Mouse (Mus musculus) left cerebral cortex, postnatal 4 days (tissue): ENCODE measurements around the gene Atic. TPM values are rescaled to one million over a fixed set of nuclear protein-coding genes. Genes with fewer than 3 reads are reported as not detected.

Source experiments
- DNase-seq: peaks from one replicate; pipeline ENCODE4 v3.0.0-alpha.2; 2022
- intact Hi-C: fragments of 180-260 bp; cut with DNase I; formaldehyde crosslinking; loops from one replicate; pipeline ENCODE4 v1.15.1; 2025
- total RNA-seq, 2 experiments: library from RNA; stranded (reverse); gene quantifications; 2 replicates each; pipeline ENCODE4 v1.2.3; 2021

The Atic gene
- 10 to 100 TPM; 55.5 to 60.7 TPM for total RNA-seq

DNA sequence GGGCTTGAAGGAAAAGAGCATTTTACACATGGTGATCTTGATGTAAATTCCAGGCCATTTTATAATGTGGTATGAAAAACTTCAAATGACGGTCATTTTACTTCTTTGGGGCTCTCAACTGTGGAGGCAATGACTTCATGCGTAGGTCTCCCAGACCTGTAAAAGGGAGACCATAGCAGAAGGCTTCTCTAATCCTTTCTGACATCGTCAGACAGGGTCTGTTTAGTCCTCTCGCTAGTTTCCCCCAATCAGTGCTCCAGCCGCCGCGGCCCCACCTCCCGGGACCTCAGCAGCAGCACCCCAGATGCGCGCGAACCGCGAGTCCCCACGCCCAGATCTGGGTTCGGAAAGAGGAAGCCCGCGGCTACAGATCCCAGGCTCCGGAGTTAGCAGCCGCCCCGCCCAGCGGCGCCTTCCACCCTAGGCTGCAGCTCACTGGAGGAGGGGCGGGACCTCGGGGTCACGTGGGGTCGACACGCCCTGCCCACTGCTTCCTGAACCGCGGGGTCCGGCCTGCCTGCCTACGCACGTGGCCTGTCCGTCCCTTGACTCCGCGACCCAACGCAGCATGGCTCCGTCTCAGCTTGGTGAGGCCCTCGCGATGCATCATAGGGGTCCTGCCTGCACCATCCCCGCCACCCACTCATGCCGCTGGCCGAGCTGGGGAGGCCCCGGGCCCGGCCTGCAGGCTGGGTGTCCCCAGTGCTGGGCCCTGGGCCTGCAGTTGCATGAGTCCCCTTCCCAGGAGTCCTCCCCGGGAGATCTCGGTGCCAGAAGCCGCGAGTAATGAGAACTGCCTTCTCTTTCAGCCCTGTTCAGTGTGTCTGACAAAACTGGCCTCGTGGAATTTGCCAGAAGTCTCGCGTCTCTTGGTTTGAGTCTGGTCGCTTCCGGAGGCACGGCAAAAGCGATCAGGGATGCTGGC, at the start of gene Atic:
Atic (plus strand) TSS at position 463 of the 925 bp plus-strand sequence.
- peak; percentile 91 for DNase-seq
- intact Hi-C loops, result no loop called here

DNA sequence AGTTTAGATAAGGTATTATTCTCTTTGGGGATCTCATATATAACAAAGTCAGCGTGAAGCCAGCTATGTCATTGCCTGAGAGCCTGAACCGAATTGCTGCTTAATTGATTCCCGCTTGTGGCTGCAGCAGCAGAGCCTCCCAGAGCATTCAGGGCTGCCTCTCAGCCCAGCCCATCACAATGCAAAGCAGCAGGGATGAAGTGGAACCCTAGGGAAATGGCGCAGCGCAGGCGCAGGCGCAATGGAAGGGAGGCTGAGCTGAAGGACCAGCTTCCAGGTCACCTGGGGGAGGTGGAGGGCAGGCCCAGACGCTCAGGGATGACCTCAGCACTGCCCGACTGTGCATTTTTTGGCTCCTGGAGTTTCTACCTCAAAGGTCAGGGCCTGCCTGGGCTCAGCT, 49.7 kb upstream of the Atic start:
- DNase-seq, result peak; percentile 4
- intact Hi-C loops, result loop anchor here (5.0 to 10.0 kb wide), 2 partner anchors 242 to 1715 kb away; no protein-coding TSS in a partner anchor

DNA sequence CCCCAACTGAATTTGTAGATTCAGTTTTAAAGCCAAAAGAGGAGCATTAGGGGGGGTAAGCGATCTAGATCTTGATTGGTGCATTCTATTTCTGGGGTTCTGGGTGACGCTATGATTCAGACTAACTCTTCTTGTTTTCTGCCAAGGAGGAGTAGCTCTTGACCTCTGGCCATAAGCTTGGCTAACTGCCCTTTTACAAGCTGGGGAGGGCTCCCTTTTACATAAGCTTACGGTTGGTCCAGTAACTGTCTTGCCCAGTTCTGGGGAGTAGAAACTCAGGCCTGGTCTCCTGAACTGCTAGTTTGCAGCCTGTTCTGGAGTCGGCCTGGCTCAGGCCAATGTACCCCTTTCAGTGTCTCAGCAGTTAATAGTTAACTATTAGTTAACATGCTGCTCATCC, 41.9 kb upstream of the Atic start:
- DNase-seq, result no peak
- intact Hi-C loops, result no loop called here

GRCm38 (mm10) chr1:71528808-71529648, 27.9 kb upstream of the Atic start:
- intact Hi-C loops, result no loop called here
- DNase-seq, result no peak

DNA sequence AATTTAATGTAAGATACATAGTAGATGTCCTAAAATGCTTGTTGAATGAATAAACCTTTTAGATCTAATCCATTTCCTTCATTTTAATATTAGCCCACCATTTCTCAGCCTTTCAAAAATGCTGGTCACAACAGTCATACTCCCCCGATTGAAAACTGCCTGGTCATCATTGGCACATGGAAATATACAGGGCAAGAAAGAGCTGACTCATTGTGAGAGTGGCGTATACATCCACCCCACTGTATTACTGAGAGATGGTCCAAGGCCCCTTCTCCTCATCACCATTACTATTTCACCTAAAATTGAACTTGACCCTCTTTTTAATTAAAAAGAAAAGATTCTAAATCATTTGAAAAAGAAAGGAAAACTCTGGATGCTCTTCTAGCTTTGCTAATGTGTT, 26.2 kb upstream of the Atic start:
- DNase-seq, result no peak
- intact Hi-C loops, result no loop called here

- intact Hi-C loops, result no loop called here
- peak; percentile 49 for DNase-seq
These were observed 25.3 kb upstream of the Atic start for GRCm38 (mm10) chr1:71531653-71532052.

DNA sequence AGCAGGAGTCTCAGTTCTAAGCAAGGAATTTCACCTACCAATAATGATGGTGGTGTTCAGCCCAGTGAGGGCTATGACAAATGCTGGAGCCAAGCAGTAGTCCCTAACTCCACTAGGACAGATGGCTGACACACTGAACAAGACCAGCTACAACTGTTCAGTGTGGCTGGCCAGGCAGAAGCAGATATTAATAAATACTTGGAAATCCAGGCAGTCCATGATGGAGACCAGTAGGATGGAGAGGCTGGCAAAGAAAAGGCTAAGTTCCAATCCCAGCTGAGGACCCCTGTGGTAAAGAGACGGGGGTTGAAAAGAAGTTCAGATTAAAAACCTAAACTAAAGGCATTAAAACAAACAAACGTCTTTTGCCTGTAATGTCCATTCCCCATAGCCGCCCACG, 17.3 kb upstream of the Atic start:
- no peak for DNase-seq

DNA sequence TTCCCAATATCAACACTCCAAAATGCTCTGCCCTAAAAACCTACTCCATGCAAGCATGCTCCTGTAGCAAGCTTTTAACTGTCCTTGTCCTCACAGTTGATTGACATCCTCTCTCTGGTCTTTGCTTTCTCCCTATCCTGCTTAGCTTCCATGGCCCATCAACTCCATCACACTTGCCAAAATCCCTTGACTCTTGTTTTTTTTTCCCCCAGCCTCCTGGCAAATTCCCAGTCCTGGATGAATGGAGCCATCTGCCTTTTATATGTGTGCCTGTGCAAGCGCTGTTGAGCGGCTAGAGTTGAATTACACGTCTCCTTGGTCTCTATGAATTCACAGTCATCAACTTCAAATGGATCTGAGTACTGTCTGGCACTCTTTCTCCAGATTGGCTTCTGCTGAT, 16.5 kb upstream of the Atic start:
- peak; percentile 83 for DNase-seq
- intact Hi-C loops, result no loop called here

More for the DNA sequence above, 17.3 kb upstream of the Atic start:
- intact Hi-C loops, result no loop called here

- intact Hi-C loops, result no loop called here
- DNase-seq, result no peak
These were observed 6.2 kb upstream of the Atic start for GRCm38 (mm10) chr1:71550626-71551195.

GRCm38 (mm10) chr1:71560626-71561025, 3.7 kb downstream of the Atic start:
- intact Hi-C loops, result no loop called here

DNA sequence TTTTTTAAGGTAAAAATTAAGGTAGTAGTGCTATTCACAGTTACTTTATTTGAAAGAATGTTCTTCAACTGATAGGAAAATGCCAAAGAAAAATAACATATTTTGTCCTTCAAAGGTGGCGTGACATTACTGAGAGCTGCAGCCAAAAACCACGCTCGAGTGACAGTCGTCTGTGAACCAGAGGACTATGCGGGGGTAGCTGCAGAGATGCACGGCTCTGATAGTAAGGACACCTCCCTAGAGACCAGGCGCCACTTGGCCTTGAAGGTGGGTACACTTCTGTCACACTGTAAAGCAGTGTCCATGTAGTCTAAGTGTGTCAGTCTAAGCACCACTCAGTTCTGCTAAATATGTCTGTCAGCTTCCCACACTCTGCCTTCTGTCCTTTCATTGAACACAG, 7.3 kb downstream of the Atic start:
- intact Hi-C loops, result no loop called here
- DNase-seq, result no peak

More at GRCm38 (mm10) chr1:71560626-71561025, 3.7 kb downstream of the Atic start:
- no peak for DNase-seq

GRCm38 (mm10) chr1:71567884-71568605, 11.1 kb downstream of the Atic start:
- DNase-seq, result no peak
- intact Hi-C loops, result no loop called here

GRCm38 (mm10) chr1:71570116-71570515, 13.2 kb downstream of the Atic start:
- intact Hi-C loops, result no loop called here
- no peak for DNase-seq

DNA sequence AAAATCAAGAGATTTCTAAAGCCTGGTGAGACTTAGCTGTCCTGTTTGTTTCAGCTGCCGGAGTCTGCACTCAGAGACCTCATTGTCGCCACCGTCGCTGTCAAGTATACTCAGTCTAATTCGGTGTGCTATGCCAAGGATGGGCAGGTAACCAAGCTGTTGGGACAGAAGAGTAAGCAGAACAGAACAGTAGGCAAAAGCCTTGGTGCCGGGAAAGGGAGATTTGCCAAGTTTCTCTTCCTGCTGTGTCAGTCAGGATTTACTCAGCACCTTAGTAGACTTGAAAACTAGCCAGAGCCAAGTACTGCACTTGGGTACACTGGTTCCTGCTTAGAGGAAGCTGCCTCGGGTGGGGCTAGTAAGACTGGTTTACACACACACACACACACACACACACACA, 19.0 kb downstream of the Atic start:
- DNase-seq, result peak; percentile 50
- intact Hi-C loops, result no loop called here

DNA sequence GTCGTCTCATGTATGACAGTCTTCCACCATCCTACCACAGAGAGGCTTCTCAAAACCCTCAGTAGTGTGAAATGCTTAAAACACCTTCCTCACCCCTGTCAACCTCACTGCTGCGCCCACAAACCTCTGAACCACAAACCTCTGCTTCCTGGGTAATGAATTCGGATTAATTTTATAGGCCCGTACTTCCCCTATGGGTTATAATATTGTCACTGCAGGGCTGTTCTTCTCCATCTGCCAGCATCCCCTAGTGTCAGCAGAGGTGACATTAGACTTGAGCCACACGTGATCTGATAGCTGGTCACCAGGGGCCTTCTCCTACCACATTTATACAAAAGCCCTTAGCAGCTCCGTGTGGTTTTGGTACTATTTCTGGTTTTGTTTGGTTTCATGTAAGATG, 19.9 kb downstream of the Atic start:
- intact Hi-C loops, result no loop called here
- no peak for DNase-seq

GRCm38 (mm10) chr1:71579526-71579925, 22.6 kb downstream of the Atic start:
- DNase-seq, result no peak
- intact Hi-C loops, result no loop called here

DNA sequence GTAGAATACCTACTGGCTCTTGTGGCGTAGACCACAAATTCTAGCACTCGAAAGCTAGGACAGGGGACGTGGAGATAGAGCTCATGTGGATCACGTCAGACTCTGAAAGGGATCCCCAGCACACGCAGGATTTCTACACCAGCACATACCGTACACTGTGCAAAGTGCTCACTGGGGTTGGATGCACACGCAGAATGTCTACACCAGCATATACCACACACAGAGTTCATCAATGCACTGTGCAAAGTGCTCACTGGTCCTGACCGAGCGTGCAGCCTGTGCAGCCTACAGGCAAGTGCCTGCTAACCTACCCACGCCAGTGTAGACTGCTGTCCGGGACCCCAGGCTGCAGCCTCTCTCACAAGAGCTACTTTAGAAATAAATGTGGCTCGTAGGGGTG, 23.5 kb downstream of the Atic start:
- intact Hi-C loops, result no loop called here
- no peak for DNase-seq

DNA sequence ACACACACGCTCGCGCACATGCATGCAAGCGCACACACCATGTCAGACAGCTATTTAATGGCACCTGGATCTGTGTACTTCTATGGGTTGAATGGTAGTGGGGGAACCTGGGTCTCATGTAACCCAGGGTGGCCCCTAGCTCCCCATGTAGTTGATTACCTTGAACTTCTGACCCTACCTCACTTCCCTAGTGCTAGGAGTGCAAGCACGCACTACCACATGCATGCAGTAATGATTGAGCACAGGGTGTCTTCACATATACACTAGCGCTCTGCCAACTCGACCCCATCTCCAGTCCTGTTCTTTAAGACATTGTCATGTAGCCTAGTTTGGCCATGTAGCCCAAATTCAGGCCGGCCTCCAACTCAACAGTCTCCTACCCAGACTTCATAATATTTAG, 26.4 kb downstream of the Atic start:
- intact Hi-C loops, result no loop called here
- DNase-seq, result no peak

DNA sequence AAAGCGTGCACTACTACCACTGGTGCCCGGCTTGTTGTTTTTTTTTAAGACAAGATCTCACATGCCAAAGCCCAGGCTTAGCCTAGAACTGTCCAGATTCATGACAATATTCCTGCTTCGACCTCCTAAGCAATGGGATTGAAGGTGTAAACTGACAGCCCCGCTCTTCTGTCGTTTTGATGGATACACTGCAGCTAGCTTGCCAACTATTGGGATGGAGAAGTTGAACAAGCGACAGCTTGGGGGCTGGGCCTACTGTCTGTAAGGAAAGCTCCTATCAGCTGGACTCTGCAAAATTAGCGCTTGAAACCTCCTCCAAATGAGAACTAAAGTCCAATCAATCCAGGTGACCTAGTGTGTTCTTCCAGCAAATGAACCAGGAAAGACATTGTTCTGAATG, 26.9 kb downstream of the Atic start:
- DNase-seq, result no peak
- intact Hi-C loops, result no loop called here

DNA sequence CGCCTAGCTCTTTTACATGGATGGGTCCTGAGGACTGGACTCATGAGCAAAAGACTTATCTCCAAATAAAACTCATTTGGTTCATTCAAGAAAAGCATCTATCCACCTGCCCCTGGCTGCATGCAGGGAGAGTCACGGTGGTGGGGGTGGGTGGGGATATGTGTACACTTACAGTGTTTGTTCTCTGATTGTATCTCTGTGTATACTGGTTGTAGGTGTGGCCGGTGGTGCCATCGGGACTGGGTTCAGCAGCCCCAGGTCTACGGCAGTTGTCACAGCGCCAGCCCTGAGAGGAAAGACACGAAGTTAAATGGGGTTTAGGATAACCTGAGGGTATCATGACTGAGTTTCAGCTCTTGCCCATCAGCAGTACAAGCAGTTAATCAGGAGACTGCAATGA, 29.7 kb downstream of the Atic start:
- intact Hi-C loops, result no loop called here
- no peak for DNase-seq

GRCm38 (mm10) chr1:71590038-71590437, 33.1 kb downstream of the Atic start:
- intact Hi-C loops, result no loop called here
- DNase-seq, result no peak
